Mouse (Mus musculus) CH12F3 (cell line): Measurements from ENCODE around the gene Lmbr1l.

Experiments used
- in situ Hi-C: fragments of 300-500 bp; cut with MboI; formaldehyde crosslinking; loops from 2 replicates; pipeline ENCODE4 v1.14.3; 2020; ENCODE audit warnings: low sequenced_read_pairs

Lmbr1l gene

DNA sequence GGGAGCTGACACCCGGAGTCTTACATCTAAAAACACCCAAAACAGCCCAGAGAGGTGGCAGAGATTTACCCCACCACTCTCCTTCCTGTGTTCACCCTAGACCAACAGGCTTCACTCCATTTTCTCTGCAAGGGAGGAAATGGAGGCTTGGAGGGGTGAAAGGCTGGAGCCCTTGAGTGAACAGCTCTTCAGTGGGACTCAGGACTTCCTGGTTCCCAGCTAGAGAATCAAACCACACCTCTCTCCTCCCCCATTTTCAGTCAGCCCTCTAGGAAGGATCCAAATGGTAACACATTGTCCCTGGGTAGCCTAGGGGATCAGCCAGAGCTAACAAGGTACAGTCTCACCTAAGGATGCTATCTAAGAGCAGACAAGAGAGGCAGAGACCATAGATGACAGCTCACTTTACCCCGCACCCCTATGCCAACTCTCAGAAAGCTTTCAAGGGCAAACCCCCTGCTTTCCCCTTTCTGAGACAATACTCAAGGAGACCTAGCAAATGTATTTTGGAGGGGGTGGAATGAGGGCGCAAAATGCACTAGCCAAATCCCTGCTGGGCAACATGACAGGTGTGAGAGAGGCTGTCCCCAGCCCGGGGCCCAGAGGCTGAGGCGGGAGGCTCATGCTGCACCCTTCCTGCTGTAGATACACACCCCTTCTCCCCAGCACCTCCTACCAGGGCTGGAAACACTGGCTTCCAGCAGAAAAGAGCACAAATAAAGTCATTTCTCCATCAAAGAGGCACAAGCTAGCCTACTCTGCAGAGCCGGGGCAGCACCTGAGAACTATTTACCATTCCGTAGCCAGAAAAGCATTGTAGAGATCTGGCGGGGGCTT is 48.5 kb downstream of the Lmbr1l start:
- in situ Hi-C loops, result no loop called here

DNA sequence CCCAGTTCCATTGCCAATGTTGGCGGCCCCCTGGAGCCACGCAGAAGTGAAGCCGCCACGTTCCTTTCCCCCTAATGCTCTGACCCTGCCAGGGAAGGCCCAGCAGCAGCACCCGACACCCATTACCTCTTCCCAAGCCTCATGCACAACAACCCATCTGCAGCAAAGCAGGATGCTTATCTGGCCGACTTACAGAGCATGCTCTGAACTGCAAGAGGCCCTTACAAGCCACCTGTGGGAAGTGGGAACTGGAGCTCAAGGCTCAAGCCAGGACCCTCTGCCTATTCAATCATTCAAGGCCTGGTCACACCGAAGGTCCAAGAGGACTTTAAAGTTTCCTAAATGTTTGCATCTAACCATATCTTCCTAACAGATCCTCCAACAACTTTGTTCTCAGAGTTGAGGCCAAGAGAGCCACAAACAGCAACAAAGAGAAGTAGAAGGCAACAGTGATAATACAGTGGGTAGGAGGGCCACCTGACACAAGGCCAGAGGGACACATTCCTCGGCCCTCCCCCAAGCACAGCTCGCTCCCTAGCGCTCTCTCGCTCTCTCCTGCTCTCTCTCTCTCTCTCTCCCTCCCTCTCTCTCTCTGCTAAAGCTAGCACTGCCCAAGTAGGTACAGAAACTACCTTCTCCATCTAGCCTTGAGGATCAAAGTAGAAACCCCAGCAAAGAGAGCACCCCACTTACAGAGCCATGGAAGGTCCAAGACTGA is 49.5 kb downstream of the Lmbr1l start:
- in situ Hi-C loops, result no loop called here

DNA sequence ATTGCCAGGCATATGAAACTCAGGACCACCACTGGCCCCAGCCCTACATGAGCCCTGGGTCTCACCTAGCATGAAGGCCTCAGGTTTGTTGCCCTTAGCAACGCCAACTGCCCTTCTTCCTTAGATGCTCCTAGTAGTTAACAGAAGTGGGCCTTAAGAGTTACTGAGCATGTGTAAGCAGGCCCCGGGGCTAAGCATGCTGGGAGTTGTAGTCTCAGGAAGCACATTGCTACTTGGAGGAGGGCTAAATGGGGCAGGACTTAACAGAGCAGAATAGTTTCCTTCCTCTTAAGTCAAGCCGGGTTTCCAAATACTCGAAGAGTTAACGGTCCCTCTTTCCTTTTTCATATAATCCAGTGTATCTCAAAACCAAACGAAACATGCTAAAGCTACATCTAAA is 50.7 kb downstream of the Lmbr1l start:
- in situ Hi-C loops, result no loop called here

GRCm38 (mm10) chr15:98866501-98866900 is 51.5 kb downstream of the Lmbr1l start:
- in situ Hi-C loops, result no loop called here

- in situ Hi-C loops, result no loop called here
These were observed 52.3 kb downstream of the Lmbr1l start for GRCm38 (mm10) chr15:98865771-98866170.

GRCm38 (mm10) chr15:98864951-98865350 is 53.1 kb downstream of the Lmbr1l start:
- in situ Hi-C loops, result no loop called here

- in situ Hi-C loops, result no loop called here
These were observed 54.5 kb downstream of the Lmbr1l start for GRCm38 (mm10) chr15:98863451-98863958.

- in situ Hi-C loops, result no loop called here
These were observed 56.2 kb downstream of the Lmbr1l start for GRCm38 (mm10) chr15:98861701-98862410.

- in situ Hi-C loops, result no loop called here
These were observed 57.1 kb downstream of the Lmbr1l start for GRCm38 (mm10) chr15:98860921-98861320.

DNA sequence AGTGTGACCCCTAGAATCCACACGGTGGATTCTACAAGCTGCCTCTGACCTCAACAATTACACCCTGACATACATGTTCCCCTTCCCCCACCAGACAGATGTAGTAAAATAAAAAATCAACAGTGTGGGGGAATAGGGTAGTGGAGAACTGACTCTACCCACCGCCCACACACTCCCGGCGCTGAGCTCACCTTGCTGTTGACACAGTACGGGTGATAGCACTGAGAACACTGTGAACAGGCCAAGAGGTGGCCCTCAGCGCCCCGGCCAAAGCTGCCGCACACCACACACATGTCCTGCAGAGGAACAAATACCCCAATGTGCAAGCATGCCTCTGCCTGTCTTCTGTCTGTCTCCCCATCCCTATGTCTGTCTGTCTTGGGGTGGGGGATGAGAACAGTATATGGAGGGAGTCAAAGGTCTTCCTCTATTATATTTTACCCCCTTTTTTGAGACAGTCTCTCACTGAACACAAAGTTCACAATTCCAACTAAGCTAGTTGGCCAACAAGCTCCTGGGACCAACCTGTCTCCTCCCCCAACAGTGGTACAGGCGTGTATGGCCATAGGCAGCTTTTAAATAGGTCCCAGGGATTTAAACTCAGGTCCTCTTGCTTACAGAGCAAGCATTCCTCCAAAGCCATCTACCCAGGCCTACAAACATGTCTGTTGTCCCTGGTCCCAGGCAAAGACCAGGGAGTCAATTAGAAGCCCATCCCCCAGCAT is 58.5 kb downstream of the Lmbr1l start:
- in situ Hi-C loops, result no loop called here

GRCm38 (mm10) chr15:98854214-98854613 is 63.8 kb downstream of the Lmbr1l start:
- in situ Hi-C loops, result no loop called here
